Mouse (Mus musculus): Measurements from ENCODE around the gene Dlg4. TPM values are rescaled to one million over a fixed set of nuclear protein-coding genes. Genes with fewer than 3 reads are reported as not detected.
A peak's percentile ranks its signal among the peaks of the same experiment; 100 is the strongest.

The Dlg4 gene
- total and polyA plus RNA-seq, 2 experiments from 2014 or later = 14.3 to 230 TPM

DNA sequence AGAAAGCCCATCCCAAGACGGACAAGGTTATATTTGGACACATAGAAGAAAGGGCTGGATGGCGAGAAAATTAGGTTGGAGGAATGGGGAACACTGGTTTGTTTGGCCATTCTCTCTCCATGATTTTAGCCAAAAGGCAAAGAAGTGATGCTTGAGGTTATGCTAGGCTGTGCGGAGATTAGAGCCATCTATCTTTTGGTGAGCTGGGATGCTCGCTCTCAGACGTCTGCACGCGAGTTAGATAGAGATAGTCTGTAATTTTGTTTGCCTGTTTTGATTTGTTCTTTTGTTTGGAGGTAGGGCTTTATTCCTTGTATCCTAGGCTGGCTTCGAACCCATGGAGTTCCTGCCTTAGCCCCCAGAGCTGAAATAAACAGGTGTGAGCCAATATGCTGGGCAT is 15.6 kb upstream of the Dlg4 start:
- Histone ChIP-seq H3K36me3 (ENCODE audit: insufficient read depth) (peaks cover 35% of the 10 kb centered on the region), H3K4me1 (ENCODE audit: insufficient read depth) (peaks cover 26% of the 10 kb centered on the region), H3K9me3 (ENCODE audit: low read length) (no peaks in the 10 kb centered on the region), H3K27ac (ENCODE audit: low read depth, low read length) (peak overlapping the region; percentile 97), H3K4me2 (ENCODE audit: low read depth) (peak overlapping the region; percentile 74), H3K27me3 (ENCODE audit: insufficient read depth, low read length) (no peaks in the 10 kb centered on the region), H3K9ac (peak overlapping the region; percentile 77), H3K4me3 (ENCODE audit: low read depth, low read length) (peak overlapping the region; percentile 74)
- ATAC-seq (no peak), DNase-seq (no peak)
- no peak for TF ChIP-seq CTCF (IDR thresholded peaks at IDR 0.05; ENCODE audit: low read depth)
- 12% methylated on average over 8 of the region's 8 CpGs for WGBS

DNA sequence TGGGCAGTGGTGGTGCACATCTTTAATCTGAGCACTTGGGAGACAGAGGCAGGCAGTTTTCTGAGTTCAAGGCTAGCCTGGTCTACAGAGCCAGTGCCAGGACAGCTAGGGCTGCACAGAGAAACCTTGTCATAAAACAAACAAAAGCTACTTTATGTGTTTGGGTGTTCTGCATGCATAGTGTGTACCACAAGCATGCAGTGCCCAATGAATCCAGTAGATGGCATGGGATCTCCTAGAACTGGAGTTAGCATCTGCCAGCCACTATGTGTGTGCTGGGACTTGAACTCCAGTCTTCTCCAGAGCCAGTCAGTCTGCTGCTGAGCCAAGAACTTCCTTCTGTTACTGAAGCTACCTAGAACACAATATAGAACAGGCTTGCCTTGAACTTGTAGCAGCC is 14.9 kb upstream of the Dlg4 start:
- Histone ChIP-seq H3K4me1 (ENCODE audit: insufficient read depth) (peaks cover 26% of the 10 kb centered on the region), H3K9ac (peak overlapping the region; percentile 77; the same call in 1 of the 2 replicates), H3K9me3 (ENCODE audit: low read length) (no peaks in the 10 kb centered on the region), H3K27ac (ENCODE audit: low read depth, low read length) (no peak overlapping the region), H3K27me3 (ENCODE audit: insufficient read depth, low read length) (no peaks in the 10 kb centered on the region), H3K36me3 (ENCODE audit: insufficient read depth) (peaks cover 41% of the 10 kb centered on the region), H3K4me2 (ENCODE audit: low read depth) (peak overlapping the region; percentile 74), H3K4me3 (ENCODE audit: low read depth, low read length) (peak overlapping the region; percentile 74)
- peak; percentile 57 for DNase-seq
- TF ChIP-seq CTCF (IDR thresholded peaks at IDR 0.05; ENCODE audit: low read depth) = peak; percentile 75
- ATAC-seq = no peak

DNA sequence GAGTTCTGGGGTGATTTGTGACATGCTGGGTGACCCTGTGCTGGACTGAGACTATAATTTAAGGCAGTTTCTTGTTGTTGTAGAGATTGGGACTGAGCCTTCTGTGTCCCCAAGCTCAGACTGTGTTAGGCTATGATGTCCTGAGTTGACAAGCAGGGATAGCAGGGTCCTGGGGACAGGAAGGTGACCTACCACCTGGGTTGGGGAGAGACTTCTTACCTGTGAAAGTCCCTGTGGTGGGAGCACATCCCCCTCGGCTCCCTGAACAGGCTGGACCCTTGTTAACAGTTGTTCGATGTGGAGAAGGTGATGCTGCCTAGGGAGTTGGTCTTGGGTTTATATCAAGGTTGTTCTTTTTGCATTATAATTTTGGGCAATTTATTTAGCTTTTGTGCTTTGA is 14.3 kb upstream of the Dlg4 start:
- Histone ChIP-seq H3K4me3 (ENCODE audit: low read depth, low read length) (0 out of 2 replicates have a peak overlapping the region, but pooled peaks have one; percentile 7), H3K27ac (ENCODE audit: low read depth, low read length) (no peak overlapping the region), H3K36me3 (ENCODE audit: insufficient read depth) (peaks cover 47% of the 10 kb centered on the region), H3K4me2 (ENCODE audit: low read depth) (peak overlapping the region; percentile 74), H3K9ac (no peak overlapping the region; the same call in 1 of the 2 replicates), H3K9me3 (ENCODE audit: low read length) (no peaks in the 10 kb centered on the region), H3K4me1 (ENCODE audit: insufficient read depth) (peaks cover 25% of the 10 kb centered on the region), H3K27me3 (ENCODE audit: insufficient read depth, low read length) (no peaks in the 10 kb centered on the region)
- no peak for TF ChIP-seq CTCF (IDR thresholded peaks at IDR 0.05; ENCODE audit: low read depth)
- 88% methylated on average over 2 of the region's 2 CpGs for WGBS
- DNase-seq = no peak
- no peak for ATAC-seq

DNA sequence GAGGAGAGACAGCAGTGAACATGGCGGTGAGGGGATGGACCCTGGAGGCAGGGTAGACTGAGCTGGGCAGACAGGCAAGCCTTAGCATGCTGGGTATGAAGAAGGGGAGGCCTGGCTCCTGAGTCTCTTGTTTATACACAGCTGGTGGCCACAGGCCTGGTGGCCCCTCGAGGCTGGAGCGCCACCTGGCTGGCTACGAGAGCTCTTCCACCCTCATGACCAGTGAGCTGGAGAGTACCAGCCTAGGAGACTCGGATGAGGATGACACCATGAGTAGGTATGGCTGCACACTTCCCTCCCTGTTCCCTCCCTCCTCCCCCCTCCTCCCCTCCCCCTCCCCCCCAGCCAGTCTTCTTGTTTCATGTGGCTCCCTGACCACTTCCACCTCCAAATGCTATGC is 11.2 kb upstream of the Dlg4 start:
- no peak for DNase-seq
- Histone ChIP-seq H3K4me3 (ENCODE audit: low read depth, low read length) (no peak overlapping the region), H3K4me1 (ENCODE audit: insufficient read depth) (peaks cover 17% of the 10 kb centered on the region; the same call in 1 of the 2 replicates), H3K27ac (ENCODE audit: low read depth, low read length) (no peak overlapping the region), H3K9ac (no peak overlapping the region), H3K27me3 (ENCODE audit: insufficient read depth, low read length) (no peaks in the 10 kb centered on the region), H3K9me3 (ENCODE audit: low read length) (no peaks in the 10 kb centered on the region), H3K4me2 (ENCODE audit: low read depth) (no peak overlapping the region), H3K36me3 (ENCODE audit: insufficient read depth) (peaks cover 58% of the 10 kb centered on the region)
- WGBS = 51% methylated on average over 5 of the region's 5 CpGs
- ATAC-seq = no peak
- peak; percentile 40 for TF ChIP-seq CTCF (IDR thresholded peaks at IDR 0.05; ENCODE audit: low read depth)

DNA sequence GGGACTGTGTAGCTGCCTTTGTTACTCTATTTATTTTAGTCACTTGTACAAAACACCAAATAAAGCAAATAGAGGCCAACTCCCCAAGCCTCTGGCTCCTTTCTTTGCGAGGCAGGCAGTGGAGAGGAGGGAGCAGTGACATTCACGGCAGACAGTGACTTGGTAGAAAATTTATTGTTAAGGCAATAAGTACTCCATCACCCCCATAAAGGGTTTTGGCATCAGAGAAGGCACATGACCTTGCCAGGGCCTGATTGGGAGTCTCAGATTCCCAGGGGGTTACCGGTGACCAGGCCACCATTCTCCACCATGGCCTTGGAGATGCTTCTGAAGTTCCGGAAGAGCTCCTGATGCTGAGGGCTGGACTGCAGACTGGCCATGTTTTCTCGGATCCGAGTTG is 6.7 kb upstream of the Dlg4 start:
- no peaks in the 10 kb centered on the region for H3K27me3 ChIP-seq (ENCODE audit: insufficient read depth, low read length)
- peaks cover 7% of the 10 kb centered on the region; the same call in 1 of the 2 replicates for H3K4me1 ChIP-seq (ENCODE audit: insufficient read depth)
- WGBS = 83% methylated on average over 6 of the region's 6 CpGs
- no peak overlapping the region for H3K4me2 ChIP-seq (ENCODE audit: low read depth)
- H3K36me3 ChIP-seq (ENCODE audit: insufficient read depth) = peaks cover 83% of the 10 kb centered on the region
- ATAC-seq (no peak), DNase-seq (no peak)
- no peak for TF ChIP-seq CTCF (IDR thresholded peaks at IDR 0.05; ENCODE audit: low read depth)
- no peak overlapping the region for H3K27ac ChIP-seq (ENCODE audit: low read depth, low read length)
- H3K4me3 ChIP-seq (ENCODE audit: low read depth, low read length) = no peak overlapping the region
- H3K9me3 ChIP-seq (ENCODE audit: low read length) = no peaks in the 10 kb centered on the region
- no peak overlapping the region for H3K9ac ChIP-seq

DNA sequence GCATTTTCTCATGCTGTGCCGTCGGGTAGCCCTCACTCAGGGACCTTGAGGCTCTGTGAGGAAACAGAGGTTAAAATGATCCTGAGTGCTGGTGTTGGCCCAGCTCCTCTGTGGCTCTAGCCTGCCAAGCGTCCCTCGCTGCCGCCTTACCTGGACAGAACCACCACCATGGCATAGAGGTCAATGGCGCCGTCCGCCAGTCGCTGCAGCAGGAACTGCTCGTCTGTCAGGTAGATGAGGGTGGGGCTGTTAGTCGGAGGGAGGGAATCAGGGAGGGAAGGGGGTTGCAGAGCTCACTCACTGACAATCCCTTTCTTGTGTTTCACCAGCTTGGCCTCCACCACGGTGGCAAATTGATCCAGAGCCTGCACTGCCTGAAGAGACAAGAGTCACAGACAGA is 6.2 kb upstream of the Dlg4 start:
- no peak overlapping the region for H3K4me2 ChIP-seq (ENCODE audit: low read depth)
- 93% methylated on average over 12 of the region's 12 CpGs for WGBS
- ATAC-seq = no peak
- DNase-seq = no peak
- no peaks in the 10 kb centered on the region for H3K27me3 ChIP-seq (ENCODE audit: insufficient read depth, low read length)
- H3K36me3 ChIP-seq (ENCODE audit: insufficient read depth) = peaks cover 78% of the 10 kb centered on the region
- no peak overlapping the region for H3K27ac ChIP-seq (ENCODE audit: low read depth, low read length)
- H3K9me3 ChIP-seq (ENCODE audit: low read length) = no peaks in the 10 kb centered on the region
- TF ChIP-seq CTCF (IDR thresholded peaks at IDR 0.05; ENCODE audit: low read depth) = no peak
- H3K9ac ChIP-seq = no peak overlapping the region
- peaks cover 7% of the 10 kb centered on the region; the same call in 1 of the 2 replicates for H3K4me1 ChIP-seq (ENCODE audit: insufficient read depth)
- no peak overlapping the region for H3K4me3 ChIP-seq (ENCODE audit: low read depth, low read length)

DNA sequence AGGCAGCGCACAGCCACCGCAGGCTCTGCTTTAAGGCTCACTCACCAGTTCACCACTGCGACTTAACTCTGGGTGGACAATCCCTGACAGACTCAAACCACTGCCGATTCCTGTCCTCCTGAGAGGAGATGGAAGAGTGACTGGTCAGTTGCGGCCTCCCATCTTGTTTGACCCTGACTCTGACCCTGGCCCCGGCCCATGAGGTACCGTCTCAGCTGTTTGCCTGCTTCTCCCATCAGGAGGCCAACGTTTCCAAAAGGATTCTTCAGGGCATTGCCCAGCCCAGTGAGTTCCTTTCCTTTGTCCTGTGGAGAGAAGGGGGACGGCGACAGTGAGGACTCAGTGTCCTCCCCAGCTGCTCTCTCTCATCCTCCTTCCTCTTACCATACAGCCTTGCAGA is 5.8 kb upstream of the Dlg4 start:
- peaks cover 74% of the 10 kb centered on the region for H3K36me3 ChIP-seq (ENCODE audit: insufficient read depth)

More for the DNA sequence above, 5.8 kb upstream of the Dlg4 start:
- H3K9ac ChIP-seq = no peak overlapping the region
- H3K4me1 ChIP-seq (ENCODE audit: insufficient read depth) = peaks cover 7% of the 10 kb centered on the region; the same call in 1 of the 2 replicates
- H3K9me3 ChIP-seq (ENCODE audit: low read length) = no peaks in the 10 kb centered on the region
- no peak overlapping the region for H3K4me2 ChIP-seq (ENCODE audit: low read depth)
- DNase-seq (no peak), ATAC-seq (no peak)
- WGBS = 76% methylated on average over 10 of the region's 10 CpGs
- H3K27me3 ChIP-seq (ENCODE audit: insufficient read depth, low read length) = no peaks in the 10 kb centered on the region
- H3K4me3 ChIP-seq (ENCODE audit: low read depth, low read length) = no peak overlapping the region
- no peak overlapping the region for H3K27ac ChIP-seq (ENCODE audit: low read depth, low read length)
- TF ChIP-seq CTCF (IDR thresholded peaks at IDR 0.05; ENCODE audit: low read depth) = no peak

All from forebrain, postnatal 0 days (tissue).